ENCODE assay signal across 12 mouse cellular contexts in genomic region chr4:128139991-128140390, GRCm38 (mm10).
"Had no signal": no experiment of that assay in that cellular context is flagged by ENCODE, and none has a peak within 500 bp of the region (broad histone marks: within the 10 kb centered on the region; RNA-seq: fewer than 3 reads in every experiment).

No protein-coding gene starts in this region.

- DNase-seq: left cerebral cortex, postnatal 4 days; liver; liver, embryonic 13.5 days; liver, postnatal 0 days; lung, adult 18-20 months; lung, adult 2 months; lung, embryonic 14.5 days; lung, postnatal 10 days; lung, postnatal 14 days; lung, postnatal 36 days; lung, postnatal 4 days; midbrain, embryonic 14.5 days had no signal
